Mouse (Mus musculus): ENCODE data around the gene Efcab8.
A peak's percentile ranks its signal among the peaks of the same experiment; 100 is the strongest.

- TF ChIP-seq CHD2 (IDR thresholded peaks at IDR 0.05; ENCODE audit: low read length) (no peak), CTCF (conservative IDR thresholded peaks at IDR 0.05 in 1 of 2, IDR thresholded peaks at IDR 0.05 in 1 of 2; ENCODE audit: low read depth in 2 of 2, low read length in 2 of 2) (no peak), EP300 (IDR thresholded peaks at IDR 0.05; ENCODE audit: low read length) (no peak), TBP (conservative IDR thresholded peaks at IDR 0.05; ENCODE audit: low read depth, low read length) (no peak), POLR2A (IDR thresholded peaks at IDR 0.05; ENCODE audit: low read depth, low read length) (no peak), UBTF (IDR thresholded peaks at IDR 0.05; ENCODE audit: low read depth, low read length) (no peak), ZKSCAN1 (IDR thresholded peaks at IDR 0.05; ENCODE audit: borderline replicate concordance, low read depth, low read length) (no peak), POLR2AphosphoS2 (IDR thresholded peaks at IDR 0.05; ENCODE audit: low read depth, low read length) (no peak), MAFK (IDR thresholded peaks at IDR 0.05; ENCODE audit: insufficient replicate concordance, low read length) (peak; percentile 88), USF1 (IDR thresholded peaks at IDR 0.05; ENCODE audit: low read depth, low read length) (no peak), ZC3H11A (IDR thresholded peaks at IDR 0.05; ENCODE audit: low read depth, low read length) (no peak), MXI1 (IDR thresholded peaks at IDR 0.05; ENCODE audit: low read depth, low read length) (no peak), NRF1 (IDR thresholded peaks at IDR 0.05; ENCODE audit: low read depth, low read length) (no peak), RCOR1 (conservative IDR thresholded peaks at IDR 0.05; ENCODE audit: low read depth, low read length) (no peak)
Observed at GRCm38 (mm10) chr2:153828704-153829103, 49.0 kb downstream of the Efcab8 start.

Data from CH12.LX (cell line).